Mouse (Mus musculus) kidney, adult 2 months (tissue): ENCODE results near the gene Ubtf.

Source experiments
- CTCF ChIP-seq: fragments of 200-500 bp; conservative IDR thresholded peaks from 2 replicates; pipeline ENCODE4 v1.5.1; 2011; ENCODE audit warnings: low read depth, mild to moderate bottlenecking, control low read depth, low read length, moderate library complexity, mixed read lengths; ENCODE audit not compliant: insufficient read depth, insufficient read length
- POLR2A ChIP-seq: fragments of 200-500 bp; IDR thresholded peaks from one replicate; pipeline ENCODE4 v1.6.1; 2011; ENCODE audit warnings: low read depth, low read length, control low read depth

DNA sequence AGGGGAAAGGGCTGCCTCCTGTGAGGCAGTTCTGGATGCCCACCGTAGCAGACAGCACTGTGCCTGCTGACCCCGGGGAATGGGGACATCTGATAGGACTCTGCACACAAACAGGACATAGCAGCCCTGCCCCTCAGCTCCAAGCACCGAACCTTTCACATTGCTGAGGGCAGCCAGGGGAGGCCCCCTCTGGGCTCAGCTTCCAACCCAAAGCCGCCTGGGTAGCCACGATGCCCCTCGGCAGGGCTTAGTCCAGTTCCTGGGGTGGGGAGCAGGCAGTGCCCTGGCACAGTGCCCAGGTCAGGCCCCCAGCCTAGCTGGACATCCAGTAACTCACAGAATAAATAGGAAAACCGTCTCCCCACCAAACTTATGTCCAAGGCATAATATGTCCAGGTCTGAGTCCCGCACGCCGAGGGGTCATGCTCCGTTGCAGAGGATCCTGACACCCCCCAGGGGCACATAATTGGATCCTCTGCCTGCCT, 28.4 kb downstream of the Ubtf start:
- TF ChIP-seq CTCF, result no peak
- TF ChIP-seq POLR2A, result no peak
